In genomic region chr11:75649155-75649561, GRCm38 (mm10) we compare ENCODE assay signal across 8 mouse cellular contexts. TPM values are rescaled to one million over a fixed set of nuclear protein-coding genes. Genes with fewer than 3 reads are reported as not detected.
DNase-seq lines count a peak whose midpoint lies in the region; ATAC-seq lines count a peak whose summit lies in the region.

No protein-coding gene starts in this region.

- no peaks in the 10 kb centered on the region for H3K9me3 ChIP-seq in hindbrain, embryonic 15.5 days
- H3K9me3 ChIP-seq in hindbrain, embryonic 13.5 days, result no peaks in the 10 kb centered on the region
- H3K9me3 ChIP-seq in heart, embryonic 12.5 days (replicated peaks), result no peaks in the 10 kb centered on the region

- peaks cover 46% of the 10 kb centered on the region for H3K4me1 ChIP-seq in hindbrain, embryonic 15.5 days (replicated peaks)
- H3K4me1 ChIP-seq in hindbrain, embryonic 13.5 days (replicated peaks), result peaks cover 36% of the 10 kb centered on the region
- peaks cover 46% of the 10 kb centered on the region for H3K4me1 ChIP-seq in heart, embryonic 12.5 days (replicated peaks)

- H3K9ac ChIP-seq in hindbrain, embryonic 15.5 days, result no peak overlapping the region
- no peak overlapping the region for H3K9ac ChIP-seq in hindbrain, embryonic 13.5 days
- no peak overlapping the region for H3K9ac ChIP-seq in heart, embryonic 12.5 days

- no peak overlapping the region for H3K4me3 ChIP-seq in hindbrain, embryonic 15.5 days
- H3K4me3 ChIP-seq in hindbrain, embryonic 13.5 days, result no peak overlapping the region
- no peak overlapping the region for H3K4me3 ChIP-seq in heart, embryonic 12.5 days

- no peak for ATAC-seq in hindbrain, embryonic 15.5 days (ENCODE audit: low FRiP score, low read depth)
- ATAC-seq in hindbrain, embryonic 13.5 days (ENCODE audit: low FRiP score), result no peak
- ATAC-seq in heart, embryonic 12.5 days (ENCODE audit: insufficient number of reproducible peaks, low FRiP score), result peak; percentile 33; the same call in 1 of the 2 replicates

- H3K27ac ChIP-seq in hindbrain, embryonic 15.5 days (replicated peaks), result 0 out of 2 replicates have a peak overlapping the region, but pooled peaks have one; percentile 23
- H3K27ac ChIP-seq in hindbrain, embryonic 13.5 days, result no peak overlapping the region
- peak overlapping the region; percentile 89 for H3K27ac ChIP-seq in heart, embryonic 12.5 days (ENCODE audit: poor library complexity, severe bottlenecking)

- peaks cover 12% of the 10 kb centered on the region for H3K27me3 ChIP-seq in hindbrain, embryonic 15.5 days
- peaks cover 24% of the 10 kb centered on the region for H3K27me3 ChIP-seq in hindbrain, embryonic 13.5 days
- H3K27me3 ChIP-seq in heart, embryonic 12.5 days (replicated peaks), result no peaks in the 10 kb centered on the region

- 87% methylated on average over 4 of the region's 4 CpGs for WGBS in hindbrain, embryonic 15.5 days
- WGBS in hindbrain, embryonic 13.5 days, result 80% methylated on average over 4 of the region's 4 CpGs
- WGBS in heart, embryonic 12.5 days, result 49% methylated on average over 4 of the region's 4 CpGs

- DNase-seq in kidney, postnatal 10 days, result peak; percentile 60
- DNase-seq in lung, postnatal 25 days (ENCODE audit: low spot score), result peak; percentile 81
- DNase-seq in frontal cortex, adult 2 months (ENCODE audit: extremely low spot score in 1 of 2, low spot score in 1 of 2), result no peak
- no peak for DNase-seq in embryo, embryonic 10.5 days (ENCODE audit: low spot score)
- no peak for DNase-seq in retina, embryonic 14.5 days (ENCODE audit: low spot score)

- no peak overlapping the region for H3K4me2 ChIP-seq in hindbrain, embryonic 15.5 days
- H3K4me2 ChIP-seq in hindbrain, embryonic 13.5 days, result no peak overlapping the region
- H3K4me2 ChIP-seq in heart, embryonic 12.5 days, result no peak overlapping the region

- 0 out of 2 replicates have a peak, but pooled peaks cover 3% of the 10 kb centered on the region for H3K36me3 ChIP-seq in hindbrain, embryonic 15.5 days
- peaks cover 22% of the 10 kb centered on the region for H3K36me3 ChIP-seq in hindbrain, embryonic 13.5 days
- H3K36me3 ChIP-seq in heart, embryonic 12.5 days, result peaks cover 11% of the 10 kb centered on the region

RNA-seq across cellular contexts. Expression of gene Myo1c, which starts 1.1 kb away (rescaled TPM):
- 11.6 and 12.6 TPM in 2 replicates for polyA plus RNA-seq in hindbrain, embryonic 15.5 days (2015; fragmentation: Nextera tagmentation; extraction: Ambion mirVana)
- polyA plus RNA-seq in hindbrain, embryonic 13.5 days (2015; fragmentation: Nextera tagmentation; extraction: Ambion mirVana), result 8.8 and 9.6 TPM in 2 replicates
- 72.3 and 76.7 TPM in 2 replicates for polyA plus RNA-seq in heart, embryonic 12.5 days (2016; fragmentation: Nextera tagmentation; extraction: Ambion mirVana)
- polyA plus RNA-seq in frontal cortex, adult 2 months (2012; rRNA removed), result 15.8 and 19.3 TPM in 2 replicates

RNA-seq across cellular contexts. Expression of gene Inpp5k, which starts 18.4 kb away (rescaled TPM):
- 38.8 and 39.1 TPM in 2 replicates for polyA plus RNA-seq in hindbrain, embryonic 15.5 days (2015; fragmentation: Nextera tagmentation; extraction: Ambion mirVana)
- 38.8 and 41.2 TPM in 2 replicates for polyA plus RNA-seq in hindbrain, embryonic 13.5 days (2015; fragmentation: Nextera tagmentation; extraction: Ambion mirVana)
- 17.3 and 17.5 TPM in 2 replicates for polyA plus RNA-seq in heart, embryonic 12.5 days (2016; fragmentation: Nextera tagmentation; extraction: Ambion mirVana)
- 57.2 and 66.7 TPM in 2 replicates for polyA plus RNA-seq in frontal cortex, adult 2 months (2012; rRNA removed)

RNA-seq across cellular contexts. Expression of gene Crk, which starts 29.9 kb away (rescaled TPM):
- 109 TPM in 2 replicates for polyA plus RNA-seq in hindbrain, embryonic 15.5 days (2015; fragmentation: Nextera tagmentation; extraction: Ambion mirVana)
- 120 TPM in 2 replicates for polyA plus RNA-seq in hindbrain, embryonic 13.5 days (2015; fragmentation: Nextera tagmentation; extraction: Ambion mirVana)
- 110 and 111 TPM in 2 replicates for polyA plus RNA-seq in heart, embryonic 12.5 days (2016; fragmentation: Nextera tagmentation; extraction: Ambion mirVana)
- 83.6 and 84.2 TPM in 2 replicates for polyA plus RNA-seq in frontal cortex, adult 2 months (2012; rRNA removed)

Comparison
In these comparisons a context has a peak if more than half of its experiments do, and no peak if none do; other contexts are left out.
1. DNase-seq: peak in kidney, postnatal 10 days (single experiment) and lung, postnatal 25 days (single experiment); none in frontal cortex, adult 2 months (0 of 2), embryo, embryonic 10.5 days (single experiment) and retina, embryonic 14.5 days (single experiment).